Mouse (Mus musculus) hematopoietic multipotent progenitor cell, adult 10-12 weeks (in vitro differentiated cells): ENCODE measurements around the gene Ces2e. TPM values are rescaled to one million over a fixed set of nuclear protein-coding genes. Genes with fewer than 3 reads are reported as not detected.

ENCODE experiments used
- polyA plus RNA-seq: library from polyadenylated mRNA; stranded (reverse); fragments of >175 nt; gene quantifications from 2 replicates; pipeline ENCODE4 v1.2.3, GENCODE M21; 2012; ENCODE audit warnings: low replicate concordance

Ces2e gene
- not detected in 2 replicates for polyA plus RNA-seq

GRCm38 (mm10) chr8:104925972-104926596 lies at the start of gene Ces2e:
Gene Ces2e, plus strand, starts transcription at chr8:104926260.

GRCm38 (mm10) chr8:104947056-104947455 lies 21.0 kb downstream of the Ces2e start, which contains the start of gene Ces2f:
Gene Ces2f, plus strand, starts transcription at chr8:104947356.

DNA sequence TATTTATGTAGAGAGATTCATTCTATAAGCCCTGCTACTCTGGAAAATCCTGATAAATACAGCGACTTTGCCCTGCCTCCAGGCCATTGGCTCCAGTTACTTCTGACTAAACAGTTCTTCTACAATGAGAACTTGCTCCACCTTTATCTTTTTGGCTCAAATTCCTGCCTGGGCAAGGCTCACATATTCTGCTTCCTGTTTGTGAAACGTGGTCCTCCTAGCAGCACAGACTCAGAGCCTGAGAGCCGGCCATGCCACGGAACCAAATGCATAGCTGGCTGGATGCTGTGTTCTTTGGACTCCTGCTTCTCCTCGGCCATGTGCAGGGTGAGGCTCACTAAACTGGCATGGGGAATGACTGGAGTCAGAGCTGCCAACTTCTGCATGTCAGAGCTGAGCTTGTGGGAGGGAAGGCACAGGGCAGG lies 35.5 kb downstream of the Ces2e start, which contains the start of gene Ces2g:
TSS of gene Ces2g (plus strand) at position 182 of the 425 bp plus-strand sequence.

Other genes starting within 250 kb of the Ces2e start
- gene Ces2a, start 192.3 kb upstream of the Ces2e start, polyA plus RNA-seq, result not detected in 2 replicates
- not detected in 2 replicates for gene Ces2b, start 94.7 kb upstream of the Ces2e start, polyA plus RNA-seq
- gene Ces2c, start 79.2 kb upstream of the Ces2e start, polyA plus RNA-seq, result 0.15 and 0.37 TPM in 2 replicates
- not detected in 2 replicates for gene Ces2f, start 21.1 kb downstream of the Ces2e start, polyA plus RNA-seq
- 0.33 and 7.1 TPM in 2 replicates for gene Ces2g, start 35.5 kb downstream of the Ces2e start, polyA plus RNA-seq
- gene Ces2h, start 74.6 kb downstream of the Ces2e start, polyA plus RNA-seq, result not detected in 2 replicates
- gene Ces3a, start 122.3 kb downstream of the Ces2e start, polyA plus RNA-seq, result not detected in 2 replicates
- not detected in 2 replicates for gene Ces3b, start 157.5 kb downstream of the Ces2e start, polyA plus RNA-seq
- gene Ces4a, start 205.5 kb downstream of the Ces2e start, polyA plus RNA-seq, result not detected in 2 replicates
- gene Cbfb, start 244.4 kb downstream of the Ces2e start, polyA plus RNA-seq, result 40.4 and 47.1 TPM in 2 replicates